Mouse (Mus musculus) heart, postnatal 25 days (tissue): ENCODE measurements around the gene Lmf2. TPM values are rescaled to one million over a fixed set of nuclear protein-coding genes. Genes with fewer than 3 reads are reported as not detected.
A peak's percentile ranks its signal among the peaks of the same experiment; 100 is the strongest.

Source experiments
- DNase-seq: peaks from one replicate; pipeline ENCODE4 v3.0.0; 2022; ENCODE audit warnings: low spot score
- intact Hi-C: fragments of 180-260 bp; cut with DNase I; formaldehyde crosslinking; loops from one replicate; pipeline ENCODE4 v1.15.1; 2025
- total RNA-seq, 2 experiments: library from RNA; stranded (reverse); gene quantifications; 2 replicates each; pipeline ENCODE4 v1.2.3; 2021

The Lmf2 gene
- total RNA-seq: 10 to 100 TPM; 30.6 to 31.8 TPM

GRCm38 (mm10) chr15:89355241-89356187, at the start of gene Lmf2, which contains the start of gene Ncaph2:
Lmf2 (minus strand) TSS chr15:89355659.
Ncaph2 (plus strand) TSS chr15:89355719.
- peak; percentile 90 for DNase-seq
- intact Hi-C loops: loop anchor here (2.0 kb wide), 2 partner anchors 15 to 41 kb away; partner anchors contain the start of gene Sbf1

- no peak for DNase-seq
- intact Hi-C loops: no loop called here
These were observed 49.6 kb upstream of the Lmf2 start for GRCm38 (mm10) chr15:89404831-89405623.

DNA sequence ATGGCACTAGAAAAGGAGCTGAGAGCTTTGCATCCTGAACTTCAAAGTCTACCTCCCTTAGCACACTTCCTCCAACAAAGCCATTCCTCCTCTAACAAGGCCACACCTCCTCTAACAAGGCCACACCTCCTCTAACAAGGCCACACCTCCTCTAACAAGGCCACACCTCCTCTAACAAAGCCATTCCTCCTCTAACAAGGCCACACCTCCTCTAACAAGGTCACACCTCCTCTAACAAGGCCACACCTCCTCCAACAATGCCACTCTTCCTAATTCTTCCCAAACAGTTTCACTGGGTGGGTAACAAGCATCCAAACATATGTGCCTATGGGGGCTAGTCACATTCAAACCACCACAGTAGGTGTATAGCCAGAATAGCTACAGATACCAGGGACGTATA, 47.0 kb upstream of the Lmf2 start:
- intact Hi-C loops: no loop called here
- DNase-seq: no peak

DNA sequence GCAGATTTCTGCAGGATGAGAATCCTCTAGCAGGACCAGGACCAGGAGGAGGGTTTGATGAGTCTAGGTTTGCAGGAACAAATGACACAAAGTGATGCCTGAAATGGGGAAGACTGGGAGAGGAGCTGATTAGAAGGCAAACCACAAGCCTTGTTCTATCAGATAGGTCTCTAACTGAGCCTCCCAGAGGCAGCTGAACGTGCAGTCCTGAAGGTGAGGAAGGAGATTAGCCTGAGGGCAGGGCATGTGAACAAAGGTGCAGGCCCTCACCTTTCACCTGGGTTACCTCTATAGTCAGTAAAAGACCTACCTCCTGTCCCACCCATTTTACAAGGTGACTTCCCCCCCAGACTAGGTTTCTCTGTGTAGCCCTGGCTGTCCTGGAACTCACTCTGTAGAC, 44.3 kb upstream of the Lmf2 start:
- no peak for DNase-seq
- intact Hi-C loops: no loop called here

- DNase-seq: no peak
- intact Hi-C loops: no loop called here
These were observed 42.7 kb upstream of the Lmf2 start for GRCm38 (mm10) chr15:89398146-89398545.

DNA sequence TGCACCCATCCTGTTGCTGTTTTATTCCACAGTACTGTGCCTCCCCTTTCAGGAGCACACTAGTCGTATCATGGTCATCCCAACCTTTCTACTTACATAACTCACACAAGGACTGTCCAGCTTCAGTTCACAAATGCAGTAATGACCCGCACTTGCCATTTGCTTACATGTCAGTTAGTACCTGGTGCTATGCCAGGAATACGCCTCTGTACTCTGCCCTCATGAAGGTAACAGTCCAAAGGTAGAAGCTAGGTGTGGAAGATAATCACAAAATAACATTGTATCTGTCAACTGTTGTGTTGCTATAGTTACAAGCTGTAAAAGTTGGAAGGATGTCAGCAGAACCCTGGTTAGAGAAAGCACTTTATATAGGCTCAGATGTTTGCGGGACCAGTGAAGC, 41.4 kb upstream of the Lmf2 start:
- intact Hi-C loops: no loop called here
- DNase-seq: no peak

GRCm38 (mm10) chr15:89390081-89390480, 34.6 kb upstream of the Lmf2 start:
- intact Hi-C loops: no loop called here

DNA sequence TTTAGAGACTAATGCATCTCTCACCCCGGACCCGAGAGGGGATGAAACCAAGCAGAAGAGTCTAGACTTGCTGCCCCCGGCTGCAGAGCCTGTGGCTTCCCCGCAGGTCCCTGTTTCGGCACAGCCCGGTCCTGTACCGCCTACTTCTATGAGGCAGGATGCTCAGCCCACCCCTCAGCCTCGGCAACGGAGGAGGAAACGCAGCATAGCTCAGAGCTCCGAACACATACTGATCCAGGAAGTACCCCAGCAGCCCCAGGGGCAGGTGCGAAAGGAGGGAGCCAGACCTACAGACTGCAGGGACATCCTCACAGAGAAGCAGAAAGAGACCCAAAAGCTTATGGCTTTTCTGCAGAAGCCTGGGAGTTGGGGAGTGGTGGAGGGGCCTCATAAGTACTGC, 31.7 kb upstream of the Lmf2 start:
- no peak for DNase-seq
- intact Hi-C loops: no loop called here

More at GRCm38 (mm10) chr15:89390081-89390480, 34.6 kb upstream of the Lmf2 start:
- DNase-seq: no peak

- no peak for DNase-seq
- intact Hi-C loops: no loop called here
These were observed 29.2 kb upstream of the Lmf2 start, which contains the start of gene Klhdc7b for GRCm38 (mm10) chr15:89384617-89385016. Klhdc7b (plus strand) TSS chr15:89384917.

DNA sequence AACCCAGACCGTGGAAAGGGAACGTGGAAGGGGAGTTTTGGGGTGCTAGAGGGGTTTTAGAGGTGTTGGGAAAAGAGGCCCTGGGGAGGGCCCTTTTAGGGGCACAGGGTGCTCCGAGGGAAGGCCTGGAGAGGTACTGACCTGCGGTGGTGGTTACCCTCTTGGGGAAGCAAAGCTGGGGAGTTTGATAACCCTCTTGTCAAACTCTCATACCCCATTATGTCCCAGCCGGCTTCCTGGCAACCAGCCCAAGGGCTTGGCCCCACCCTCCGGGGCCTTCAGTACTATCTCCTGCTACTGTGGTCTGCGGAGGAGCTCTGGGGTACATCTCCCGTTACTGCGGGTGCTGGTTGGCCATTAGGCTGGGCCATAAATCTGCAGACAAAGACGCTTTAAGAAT, 24.0 kb upstream of the Lmf2 start:
- intact Hi-C loops: no loop called here
- no peak for DNase-seq

DNA sequence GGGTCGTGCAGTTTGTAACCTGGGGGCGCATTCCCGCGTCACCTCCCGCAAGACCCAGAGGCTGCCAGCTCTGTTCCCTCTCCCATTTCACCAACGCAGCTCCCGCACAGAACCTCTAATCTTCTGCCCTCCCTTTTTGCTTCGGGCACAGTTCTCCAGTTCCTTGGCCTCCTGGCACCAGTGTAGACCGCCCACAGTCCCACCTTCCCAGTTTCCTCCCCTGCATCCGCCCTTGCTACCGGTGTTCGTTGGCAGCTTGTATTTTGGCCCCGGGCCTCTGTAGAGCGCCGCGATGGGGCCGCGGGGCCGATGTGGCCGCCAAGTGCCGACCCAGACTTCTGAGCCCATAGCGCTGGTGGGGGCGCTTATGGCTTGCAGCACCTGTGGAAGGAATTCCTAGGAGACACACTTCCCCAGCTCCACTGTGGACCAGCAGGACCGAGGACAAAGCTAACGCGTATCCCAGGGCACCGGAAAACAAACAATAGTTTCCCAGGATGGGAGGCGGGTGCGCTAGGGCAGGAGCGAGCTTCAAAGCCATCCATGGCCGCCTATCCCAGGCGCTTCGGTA, 23.5 kb upstream of the Lmf2 start, which contains the start of gene Odf3b:
TSS of gene Odf3b (minus strand) at position 452 of the 571 bp plus-strand sequence.
- DNase-seq: peak; percentile 34

GRCm38 (mm10) chr15:89377938-89378828, 22.7 kb upstream of the Lmf2 start:
- no peak for DNase-seq
- intact Hi-C loops: loop anchor here (2.0 kb wide), 1 partner anchor 51 kb away; the partner anchor contains the start of genes C730034F03Rik, Chkb and Gm44502

More for the DNA sequence above, 23.5 kb upstream of the Lmf2 start, which contains the start of gene Odf3b:
- intact Hi-C loops: no loop called here

DNA sequence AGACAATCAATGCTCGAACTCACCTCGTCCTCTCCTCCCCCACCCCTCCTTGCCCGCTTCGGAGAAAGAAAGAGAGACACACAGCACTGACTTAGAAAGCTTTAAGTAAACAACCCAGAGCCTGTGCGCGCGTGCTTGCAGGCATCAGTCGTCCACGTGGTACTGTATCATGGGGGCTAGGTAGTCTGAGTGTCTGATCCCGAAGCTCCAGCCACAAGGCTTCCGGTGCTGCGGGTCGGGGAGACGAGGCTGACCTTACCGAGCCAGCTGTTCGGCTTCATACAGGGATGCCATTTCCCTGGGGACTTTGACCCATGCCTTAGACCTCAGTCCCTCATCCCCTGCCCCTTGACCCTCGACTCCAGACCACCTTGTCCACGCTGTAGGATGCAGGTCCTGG, 21.9 kb upstream of the Lmf2 start:
- no peak for DNase-seq
- intact Hi-C loops: loop anchor here (2.0 kb wide), 1 partner anchor 51 kb away; the partner anchor contains the start of genes C730034F03Rik, Chkb and Gm44502

GRCm38 (mm10) chr15:89376957-89377356, 21.5 kb upstream of the Lmf2 start, which contains the start of gene Tymp:
Tymp (minus strand) TSS chr15:89377039.
- no peak for DNase-seq
- intact Hi-C loops: loop anchor here (2.0 kb wide), 1 partner anchor 52 kb away; the partner anchor contains the start of genes C730034F03Rik, Chkb and Gm44502

DNA sequence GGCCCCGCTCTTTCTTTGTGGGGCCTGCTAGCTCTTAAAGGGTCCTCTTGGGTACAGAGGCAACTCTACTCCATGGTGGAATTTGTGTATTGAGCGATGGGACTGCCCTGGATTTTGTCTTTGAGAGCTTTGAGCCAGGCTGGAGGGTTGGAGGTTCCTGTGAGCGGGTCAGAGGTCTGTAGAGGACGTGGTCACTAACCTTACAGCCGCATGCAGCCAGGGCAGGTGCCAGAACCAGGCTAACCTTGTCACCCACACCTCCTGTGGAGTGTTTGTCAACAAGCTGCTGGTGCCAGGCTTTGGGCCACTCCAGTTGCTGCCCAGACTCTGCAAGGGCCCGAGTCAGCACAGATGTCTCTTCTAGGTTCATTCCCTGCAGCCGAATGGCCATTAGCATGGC, 20.6 kb upstream of the Lmf2 start:
- intact Hi-C loops: loop anchor here (2.0 kb wide), 1 partner anchor 53 kb away; the partner anchor contains the start of genes C730034F03Rik, Chkb and Gm44502
- no peak for DNase-seq

DNA sequence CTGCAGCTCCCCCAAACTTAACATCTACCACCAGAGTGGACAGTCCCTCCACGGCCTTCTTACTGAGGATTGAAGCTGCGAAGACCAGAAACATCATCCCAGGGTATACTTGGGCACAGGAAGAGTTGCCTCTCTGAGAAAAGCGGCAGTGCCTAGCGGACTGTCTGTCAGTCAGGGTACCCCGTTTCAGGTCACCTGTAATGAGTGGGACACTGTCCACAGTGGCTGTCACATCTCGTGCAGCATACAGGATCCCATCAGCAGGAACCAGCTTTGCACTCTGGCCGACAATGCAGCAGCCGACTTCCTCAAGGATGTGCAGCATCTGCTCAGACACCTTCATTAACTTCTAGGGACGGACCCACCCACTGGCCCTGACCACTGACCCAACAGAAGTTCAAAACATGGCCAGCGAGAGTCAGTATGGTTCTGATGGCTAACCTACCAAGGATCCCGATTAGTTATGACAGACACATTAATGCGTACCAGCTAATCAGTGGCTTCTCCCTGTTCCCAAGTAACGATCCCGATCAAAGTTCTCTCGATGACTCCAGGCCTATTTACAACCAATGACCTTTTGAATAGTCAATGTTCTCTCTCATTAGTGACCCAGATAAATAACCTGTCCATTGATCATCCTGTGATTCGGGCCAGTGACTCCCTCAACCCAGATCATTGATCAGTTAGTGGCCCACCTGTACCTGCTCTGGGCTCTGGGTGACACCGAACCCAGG, 19.5 kb upstream of the Lmf2 start:
- intact Hi-C loops: loop anchor here (5.0 kb wide), 1 partner anchor 92 kb away; no protein-coding TSS in a partner anchor
- DNase-seq: no peak

DNA sequence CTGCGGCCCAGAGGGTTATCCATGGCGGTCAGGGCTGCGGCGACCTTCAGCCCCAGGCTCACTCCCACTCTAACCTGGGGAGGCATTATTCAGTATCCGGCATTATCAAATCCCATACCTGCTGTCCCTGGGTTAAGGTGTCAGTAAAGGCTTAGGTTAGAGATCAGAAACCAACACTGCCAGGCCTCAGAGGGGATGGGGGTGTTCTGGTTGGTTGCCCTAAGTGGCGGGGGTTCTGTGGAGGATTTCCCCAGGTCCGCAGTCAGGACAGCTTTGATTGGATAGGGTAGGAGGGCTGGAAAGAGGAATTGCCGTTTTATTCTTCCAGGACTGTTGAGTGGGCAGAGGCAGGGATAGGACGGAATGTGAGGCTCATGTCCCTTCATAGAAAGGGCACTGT, 18.9 kb upstream of the Lmf2 start:
- DNase-seq: no peak
- intact Hi-C loops: loop anchor here (5.0 kb wide), 1 partner anchor 93 kb away; no protein-coding TSS in a partner anchor

- intact Hi-C loops: loop anchor here (5.0 kb wide), 1 partner anchor 93 kb away; no protein-coding TSS in a partner anchor
These were observed 18.3 kb upstream of the Lmf2 start, which contains the start of gene Sco2 for GRCm38 (mm10) chr15:89373762-89374248. Sco2 (minus strand) TSS chr15:89373846.

More at GRCm38 (mm10) chr15:89373762-89374248, 18.3 kb upstream of the Lmf2 start, which contains the start of gene Sco2:
- peak; percentile 75 for DNase-seq
